Mouse (Mus musculus) neural tube, embryonic 11.5 days (tissue): ENCODE results near the gene Prss48. TPM values are rescaled to one million over a fixed set of nuclear protein-coding genes. Genes with fewer than 3 reads are reported as not detected.

Experiments used
- ATAC-seq: fragments of 200-750 bp; cut with Nextera tagmentation; 2 replicates; pipeline ENCODE4 v1.8.0; 2017; ENCODE audit warnings: moderate number of reproducible peaks, mild to moderate bottlenecking, moderate TSS enrichment, moderate library complexity; ENCODE audit not compliant: insufficient read depth, low FRiP score, low TSS enrichment
- DNase-seq: peaks from one replicate; pipeline ENCODE4 v3.0.0-alpha.2; 2015; ENCODE audit warnings: low spot score
- H3K27ac ChIP-seq: fragments of 300-500 bp; sonication (generic); 2 replicates; pipeline ENCODE4 v1.5.1; 2014; ENCODE audit warnings: low read depth, mild to moderate bottlenecking, low read length
- H3K27me3 ChIP-seq: fragments of 300-500 bp; sonication (generic); 2 replicates; pipeline ENCODE4 v1.6.1; 2014; ENCODE audit warnings: mild to moderate bottlenecking, low read length, mixed read lengths; ENCODE audit not compliant: control insufficient read depth, insufficient read depth
- H3K36me3 ChIP-seq: fragments of 300-500 bp; sonication (generic); 2 replicates; pipeline ENCODE4 v1.6.1; 2014; ENCODE audit warnings: mild to moderate bottlenecking, low read length, moderate library complexity, mixed read lengths; ENCODE audit not compliant: control insufficient read depth, insufficient read depth
- H3K4me1 ChIP-seq: fragments of 300-500 bp; sonication (generic); 2 replicates; pipeline ENCODE4 v1.6.1; 2014; ENCODE audit warnings: low read length, mixed read lengths; ENCODE audit not compliant: control insufficient read depth, insufficient read depth
- H3K4me2 ChIP-seq: fragments of 300-500 bp; sonication (generic); 2 replicates; pipeline ENCODE4 v1.6.1; 2014; ENCODE audit warnings: low read depth, mild to moderate bottlenecking, moderate library complexity
- H3K4me3 ChIP-seq: fragments of 300-500 bp; sonication (generic); 2 replicates; pipeline ENCODE4 v1.5.1; 2014; ENCODE audit warnings: low read depth, low read length
- H3K9ac ChIP-seq: fragments of 300-500 bp; sonication (generic); 2 replicates; pipeline ENCODE4 v1.6.1; 2014; ENCODE audit warnings: mild to moderate bottlenecking, low read length
- H3K9me3 ChIP-seq: fragments of 300-500 bp; sonication (generic); 2 replicates; pipeline ENCODE4 v1.6.1; 2016; ENCODE audit warnings: low read length; ENCODE audit not compliant: control insufficient read depth
- WGBS: fragments of 180-500 bp; shearing (Covaris S2); extraction: QIAGEN DNeasy Blood & Tissue Kit; methylation state at CpG from one replicate; pipeline ENCODE4 v1.1.7; 2014; 5-methylcytosine and 5-hydroxymethylcytosine counted together
- polyA plus RNA-seq: library from polyadenylated mRNA; unstranded; fragments of >200 nt; fragmentation: Nextera tagmentation; extraction: Ambion mirVana; gene quantifications from 2 replicates; pipeline ENCODE4 v1.2.1, GENCODE M21; 2014

The Prss48 gene
- not detected in 2 replicates for polyA plus RNA-seq

DNA sequence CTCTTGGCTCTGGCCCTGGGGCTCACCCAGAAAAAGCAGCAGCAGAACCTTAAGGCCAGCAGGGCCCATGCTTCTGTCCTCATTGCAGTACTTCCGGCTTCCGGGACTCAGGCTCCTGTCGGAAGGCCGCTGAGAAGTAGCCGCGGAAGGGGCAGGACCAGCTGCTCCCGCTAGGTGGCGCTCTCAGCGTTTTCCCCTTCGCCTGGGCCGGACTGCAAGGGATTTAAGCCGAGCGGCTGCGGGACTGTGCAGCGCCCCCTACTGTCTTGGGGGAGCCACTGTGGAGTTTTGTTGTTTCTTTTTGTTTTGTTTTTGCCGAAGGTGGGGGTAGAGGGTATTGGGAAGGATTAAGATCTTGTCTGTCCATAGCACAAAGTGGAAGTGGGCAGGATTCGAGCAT is at the start of gene Prss48:
TSS of gene Prss48 (minus strand) at position 69 of the 400 bp plus-strand sequence.
- no peaks in the 10 kb centered on the region for H3K27me3 ChIP-seq
- H3K27ac ChIP-seq = no peak within 1 kb of the TSS
- no peaks in the 10 kb centered on the region for H3K36me3 ChIP-seq
- 84% methylated on average over 17 of the region's 17 CpGs for WGBS
- H3K4me3 ChIP-seq = no peak within 1 kb of the TSS
- no peak within 1 kb of the TSS for H3K4me2 ChIP-seq
- no peak for DNase-seq
- H3K9me3 ChIP-seq = no peaks in the 10 kb centered on the region; the same call in 1 of the 2 replicates
- no peak within 1 kb of the TSS for H3K9ac ChIP-seq
- H3K4me1 ChIP-seq = no peaks in the 10 kb centered on the region
- ATAC-seq = no peak

DNA sequence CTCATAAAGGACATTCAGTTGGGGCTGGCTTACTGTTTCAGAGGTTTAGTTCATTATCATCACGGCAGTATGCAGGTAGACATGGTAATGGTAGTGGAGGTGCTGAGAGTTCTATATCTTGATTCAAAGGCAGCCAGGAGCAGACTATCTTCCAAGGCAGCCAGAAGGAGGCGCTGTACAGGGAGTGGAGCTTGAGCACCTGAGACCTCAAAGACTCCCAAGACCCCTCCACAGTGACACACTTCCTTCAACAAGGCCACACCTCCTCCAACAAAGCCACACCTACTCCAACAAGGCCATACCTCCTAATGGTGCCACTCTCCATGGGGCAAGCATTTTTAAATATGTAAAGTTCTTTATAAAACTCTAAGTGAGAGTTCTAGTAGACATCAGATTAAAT is 46.8 kb upstream of the Prss48 start:
- no peak overlapping the region for H3K4me3 ChIP-seq
- ATAC-seq (no peak), DNase-seq (no peak)
- WGBS = 80% methylated on average over 2 of the region's 2 CpGs
- H3K27ac ChIP-seq = no peak overlapping the region
- no peaks in the 10 kb centered on the region for H3K4me1 ChIP-seq
- H3K4me2 ChIP-seq = no peak overlapping the region
- no peaks in the 10 kb centered on the region for H3K9me3 ChIP-seq
- no peak overlapping the region for H3K9ac ChIP-seq
- H3K27me3 ChIP-seq = no peaks in the 10 kb centered on the region
- no peaks in the 10 kb centered on the region for H3K36me3 ChIP-seq

DNA sequence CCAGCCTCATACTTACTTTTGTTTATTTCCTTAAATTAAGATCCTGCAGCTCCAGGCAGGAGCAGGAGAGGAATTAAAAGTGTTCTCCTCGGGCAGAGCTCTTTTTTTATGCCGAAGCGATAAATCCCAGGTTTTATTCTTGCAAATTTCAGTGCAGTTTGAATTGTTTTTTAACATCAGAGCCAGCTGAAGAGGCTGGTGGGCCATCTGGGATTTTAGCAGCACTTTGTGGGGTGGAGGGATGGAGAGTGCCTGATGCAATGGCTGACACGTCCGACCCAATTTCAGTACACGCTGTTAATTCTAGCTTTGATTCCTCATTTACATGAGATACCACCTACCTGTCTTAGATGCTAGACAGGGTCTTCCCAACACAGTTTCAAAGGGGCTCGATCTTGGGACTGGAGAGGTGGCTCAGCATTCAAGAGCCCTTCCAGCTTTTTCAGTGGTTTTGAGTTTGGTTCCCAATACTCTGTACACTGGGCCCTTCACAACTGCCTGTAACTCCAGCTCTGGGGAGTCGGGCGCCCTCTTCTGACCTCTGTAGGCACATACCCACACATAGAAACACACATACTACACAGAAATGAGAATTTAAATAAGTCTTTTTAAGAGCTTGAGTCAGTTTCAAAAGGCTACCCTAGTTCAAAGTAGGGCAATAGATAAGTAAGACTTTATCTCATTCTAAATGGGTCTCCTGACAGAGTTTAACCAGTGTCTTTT is 45.6 kb upstream of the Prss48 start:
- H3K4me3 ChIP-seq = no peak overlapping the region
- H3K36me3 ChIP-seq = no peaks in the 10 kb centered on the region
- H3K27me3 ChIP-seq = no peaks in the 10 kb centered on the region
- H3K9ac ChIP-seq = no peak overlapping the region
- no peak for ATAC-seq
- no peaks in the 10 kb centered on the region for H3K9me3 ChIP-seq
- H3K4me1 ChIP-seq = no peaks in the 10 kb centered on the region
- H3K27ac ChIP-seq = no peak overlapping the region
- DNase-seq = no peak
- no peak overlapping the region for H3K4me2 ChIP-seq
- 93% methylated on average over 9 of the region's 9 CpGs for WGBS

DNA sequence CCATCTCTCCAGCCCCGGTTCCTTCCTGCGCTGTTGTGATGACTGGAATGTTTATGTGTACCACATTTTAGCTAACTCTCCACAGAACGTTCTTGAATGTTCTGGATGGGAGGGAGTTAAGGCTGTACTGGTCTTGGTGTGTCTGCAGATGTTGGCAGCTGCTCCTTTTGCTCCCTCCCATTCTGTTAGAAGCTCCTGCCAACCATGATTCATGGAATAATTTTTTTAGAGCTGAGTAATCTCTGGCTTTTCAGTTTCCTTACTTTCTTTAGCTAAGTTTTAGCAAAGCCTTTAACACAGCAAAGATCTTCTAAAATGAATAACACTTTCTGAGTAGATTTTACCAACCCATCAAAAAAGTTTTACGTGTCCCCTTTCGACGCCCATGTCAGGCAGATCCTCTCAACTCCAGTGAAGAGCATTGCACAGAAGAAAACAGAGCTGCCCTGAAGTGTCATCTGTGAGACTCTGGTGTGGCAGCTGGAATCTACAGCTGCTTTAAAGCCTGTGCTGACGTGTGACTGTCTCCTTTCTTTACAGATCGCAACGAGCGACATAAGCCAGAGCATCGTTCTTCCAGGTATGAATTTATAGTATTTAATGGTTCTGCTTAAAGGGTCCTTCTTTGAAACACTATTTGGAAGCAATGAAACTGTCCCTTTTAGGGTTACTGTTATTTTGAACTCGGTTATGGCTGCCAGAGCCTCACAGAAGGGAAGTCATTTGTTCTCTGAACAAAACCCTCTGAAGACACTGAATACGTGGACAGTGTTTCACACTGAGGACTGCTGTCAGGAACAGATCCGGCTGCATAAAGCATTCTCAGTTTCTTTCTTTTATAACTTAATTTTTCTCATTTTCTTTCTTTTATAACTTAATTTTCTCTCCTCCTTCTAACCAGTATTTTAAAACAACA is 38.3 kb upstream of the Prss48 start:
- Histone ChIP-seq H3K4me3 (no peak overlapping the region), H3K9me3 (no peaks in the 10 kb centered on the region), H3K4me2 (no peak overlapping the region), H3K27ac (no peak overlapping the region), H3K36me3 (no peaks in the 10 kb centered on the region), H3K4me1 (peaks cover 2% of the 10 kb centered on the region; the same call in 1 of the 2 replicates), H3K27me3 (no peaks in the 10 kb centered on the region), H3K9ac (no peak overlapping the region)
- no peak for ATAC-seq
- no peak for DNase-seq
- 65% methylated on average over 14 of the region's 14 CpGs for WGBS

DNA sequence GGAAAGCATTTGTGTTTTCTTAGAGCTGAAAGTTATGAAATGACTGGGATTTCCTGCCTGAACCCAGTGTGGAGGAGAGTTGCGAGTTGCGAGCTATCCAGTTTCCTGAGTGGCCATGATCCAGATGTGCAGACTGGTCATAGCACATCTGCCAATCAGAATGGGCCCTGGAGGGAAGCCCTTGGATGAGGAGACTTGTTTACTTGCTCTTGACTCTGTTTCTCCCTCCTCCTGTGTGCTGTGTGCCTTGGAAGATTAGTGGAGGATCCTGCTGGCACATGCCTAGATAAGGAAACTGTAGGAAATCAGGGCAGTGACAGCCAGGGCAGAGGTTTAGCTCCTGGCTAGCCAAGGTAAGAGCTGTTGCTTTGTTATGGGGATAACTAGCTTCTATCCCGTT is 36.4 kb upstream of the Prss48 start:
- Histone ChIP-seq H3K36me3 (no peaks in the 10 kb centered on the region), H3K9me3 (no peaks in the 10 kb centered on the region), H3K4me3 (no peak overlapping the region), H3K27ac (no peak overlapping the region), H3K9ac (no peak overlapping the region), H3K4me1 (peaks cover 2% of the 10 kb centered on the region; the same call in 1 of the 2 replicates), H3K4me2 (no peak overlapping the region), H3K27me3 (no peaks in the 10 kb centered on the region)
- DNase-seq = no peak
- 66% methylated on average over 3 of the region's 3 CpGs for WGBS
- ATAC-seq = no peak

DNA sequence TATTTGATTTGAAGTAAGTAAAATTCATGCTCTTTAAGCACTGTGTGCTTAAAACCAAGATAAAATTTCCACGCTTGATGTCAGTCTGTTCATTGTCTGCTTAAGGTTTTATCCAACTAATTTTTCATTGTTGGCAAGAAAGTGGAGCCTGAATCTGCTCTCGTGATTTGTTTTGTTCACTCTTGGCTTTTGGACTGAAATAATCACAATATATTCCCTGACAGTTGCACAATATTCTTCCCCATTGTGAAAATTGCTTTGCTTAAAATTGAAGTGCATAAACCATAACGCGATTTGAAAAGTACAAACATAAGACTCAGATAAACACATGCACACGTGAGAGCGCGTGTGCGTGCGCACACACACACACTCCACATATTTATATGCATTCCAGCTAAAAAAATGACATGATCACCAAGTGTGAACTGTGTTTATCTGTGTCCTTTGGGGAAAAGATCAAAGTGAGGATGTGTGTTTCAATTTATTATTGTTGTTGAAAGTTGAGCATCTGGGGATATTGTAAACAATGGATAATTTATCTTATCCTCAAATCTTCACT is 35.7 kb upstream of the Prss48 start:
- Histone ChIP-seq H3K36me3 (no peaks in the 10 kb centered on the region), H3K27me3 (no peaks in the 10 kb centered on the region), H3K4me1 (peaks cover 2% of the 10 kb centered on the region; the same call in 1 of the 2 replicates), H3K4me2 (no peak overlapping the region), H3K4me3 (no peak overlapping the region), H3K27ac (no peak overlapping the region), H3K9ac (no peak overlapping the region), H3K9me3 (no peaks in the 10 kb centered on the region)
- ATAC-seq = no peak
- no peak for DNase-seq
- WGBS = 91% methylated on average over 9 of the region's 9 CpGs

DNA sequence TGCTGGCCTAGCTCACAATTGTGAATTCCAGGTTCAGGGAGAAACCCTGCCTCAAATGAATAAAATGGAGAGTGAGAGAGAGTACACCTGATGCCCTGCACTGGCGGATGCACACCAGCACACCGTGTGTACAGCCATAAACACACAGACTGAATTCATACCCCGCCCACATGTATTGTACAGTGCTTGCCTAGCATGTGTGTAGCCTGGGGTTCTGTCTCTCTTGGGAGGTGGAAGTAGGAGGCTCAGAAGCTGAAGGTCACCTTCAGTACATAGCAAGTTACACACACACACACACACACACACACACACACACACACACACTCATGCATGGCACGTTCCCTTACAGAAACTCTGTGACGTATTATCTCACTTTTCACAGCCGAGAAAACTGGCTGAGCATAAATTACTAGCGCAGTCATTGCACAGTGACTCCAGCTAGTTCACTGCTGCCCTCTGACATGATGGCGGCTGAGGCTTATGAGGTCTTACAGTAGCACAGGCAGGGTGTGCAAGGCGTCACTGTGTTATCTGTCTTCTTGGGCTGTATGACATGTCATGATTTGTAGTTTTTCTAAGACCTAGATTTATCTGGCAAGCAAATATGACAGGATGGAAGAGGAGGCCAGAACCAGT is 31.3 kb upstream of the Prss48 start:
- H3K27ac ChIP-seq = no peak overlapping the region
- no peaks in the 10 kb centered on the region for H3K9me3 ChIP-seq
- no peaks in the 10 kb centered on the region for H3K27me3 ChIP-seq
- H3K9ac ChIP-seq = no peak overlapping the region
- 80% methylated on average over 9 of the region's 9 CpGs for WGBS
- ATAC-seq (no peak), DNase-seq (no peak)
- no peaks in the 10 kb centered on the region for H3K36me3 ChIP-seq
- no peak overlapping the region for H3K4me3 ChIP-seq
- H3K4me1 ChIP-seq = no peaks in the 10 kb centered on the region
- H3K4me2 ChIP-seq = no peak overlapping the region

DNA sequence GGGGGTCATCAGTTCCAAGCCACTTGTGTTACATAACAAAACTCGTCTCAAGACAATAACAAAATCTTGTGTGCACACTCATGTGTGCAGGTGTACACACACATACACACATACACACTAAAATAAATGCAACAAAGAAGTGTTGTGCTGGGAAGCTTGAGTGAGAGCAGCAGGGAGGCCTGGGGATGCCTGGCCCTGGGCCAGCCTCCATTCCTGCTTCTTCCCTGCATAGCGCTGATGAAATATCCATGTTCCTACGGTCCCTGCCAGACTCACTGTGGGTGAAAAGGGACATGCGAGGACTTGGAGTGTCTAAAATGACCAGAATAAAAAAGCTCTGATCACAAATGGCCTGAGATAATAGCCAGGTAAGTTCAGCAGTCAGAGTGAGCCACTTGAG is 28.3 kb upstream of the Prss48 start:
- no peak overlapping the region for H3K9ac ChIP-seq
- no peak overlapping the region for H3K4me2 ChIP-seq
- H3K27me3 ChIP-seq = no peaks in the 10 kb centered on the region
- H3K9me3 ChIP-seq = no peaks in the 10 kb centered on the region
- no peaks in the 10 kb centered on the region for H3K36me3 ChIP-seq
- no peaks in the 10 kb centered on the region for H3K4me1 ChIP-seq
- DNase-seq = no peak
- 80% methylated on average over 4 of the region's 4 CpGs for WGBS
- ATAC-seq = no peak
- H3K4me3 ChIP-seq = no peak overlapping the region
- no peak overlapping the region for H3K27ac ChIP-seq
